Mouse (Mus musculus) limb, embryonic 14.5 days (tissue): ENCODE results near the gene Tsc1. TPM values are rescaled to one million over a fixed set of nuclear protein-coding genes. Genes with fewer than 3 reads are reported as not detected.

Experiments
- ATAC-seq: fragments of 200-750 bp; cut with Nextera tagmentation; 2 replicates; pipeline ENCODE4 v1.8.0; 2017; ENCODE audit warnings: low read depth, moderate number of reproducible peaks, moderate TSS enrichment; ENCODE audit not compliant: low FRiP score
- DNase-seq: peaks from one replicate; pipeline ENCODE4 v3.0.0-alpha.2; 2015; ENCODE audit warnings: low spot score
- H3K27ac ChIP-seq: fragments of 300-500 bp; sonication (generic); replicated peaks from 2 replicates; pipeline ENCODE4 v1.5.1; 2014; ENCODE audit warnings: low read depth, mild to moderate bottlenecking, low read length, moderate library complexity, mixed read lengths
- H3K27me3 ChIP-seq: fragments of 300-500 bp; sonication (generic); 2 replicates; pipeline ENCODE4 v1.6.1; 2014; ENCODE audit warnings: low read length, mixed read lengths; ENCODE audit not compliant: control insufficient read depth, insufficient read depth
- H3K36me3 ChIP-seq: fragments of 300-500 bp; sonication (generic); 2 replicates; pipeline ENCODE4 v1.6.1; 2014; ENCODE audit warnings: mild to moderate bottlenecking, low read length, moderate library complexity, mixed read lengths; ENCODE audit not compliant: control insufficient read depth, insufficient read depth
- H3K4me1 ChIP-seq: fragments of 300-500 bp; sonication (generic); 2 replicates; pipeline ENCODE4 v1.6.1; 2014; ENCODE audit warnings: antibody characterized with exemption, low read length, mixed read lengths; ENCODE audit not compliant: control insufficient read depth, insufficient read depth
- H3K4me2 ChIP-seq: fragments of 300-500 bp; sonication (generic); replicated peaks from 2 replicates; pipeline ENCODE4 v1.6.1; 2014; ENCODE audit warnings: low read depth, mild to moderate bottlenecking, low read length, moderate library complexity; ENCODE audit not compliant: severe bottlenecking
- H3K4me3 ChIP-seq: fragments of 300-500 bp; sonication (generic); replicated peaks from 2 replicates; pipeline ENCODE4 v1.5.1; 2014; ENCODE audit warnings: low read length
- H3K9ac ChIP-seq: fragments of 300-500 bp; sonication (generic); 2 replicates; pipeline ENCODE4 v1.6.1; 2014; ENCODE audit warnings: mild to moderate bottlenecking, low read depth, low read length, moderate library complexity; ENCODE audit not compliant: severe bottlenecking
- H3K9me3 ChIP-seq: fragments of 300-500 bp; sonication (generic); 2 replicates; pipeline ENCODE4 v1.6.1; 2016; ENCODE audit warnings: low read length; ENCODE audit not compliant: control insufficient read depth
- POLR2A ChIP-seq: fragments of 200-500 bp; IDR thresholded peaks from 2 replicates; pipeline ENCODE4 v1.8.0; 2012; ENCODE audit warnings: inconsistent platforms, mild to moderate bottlenecking, moderate library complexity, borderline replicate concordance; ENCODE audit not compliant: insufficient read depth, insufficient read length; ENCODE audit errors: extremely low read depth
- WGBS: fragments of 180-500 bp; shearing (Covaris S2); extraction: QIAGEN DNeasy Blood & Tissue Kit; methylation state at CpG from one replicate; pipeline ENCODE4 v1.1.7; 2014; 5-methylcytosine and 5-hydroxymethylcytosine counted together
- polyA plus RNA-seq, 2 experiments: library from polyadenylated mRNA; depleted of rRNA in 1 of 2; stranded (reverse) in 1 of 2; unstranded in 1 of 2; fragments of >200 nt; fragmentation: Nextera tagmentation in 1 of 2; extraction: Ambion mirVana in 1 of 2; gene quantifications; 2 replicates each; pipeline versions ENCODE4 v1.2.1 to v1.2.3; 2012 to 2014

The Tsc1 gene
- polyA plus RNA-seq, 2 experiments, result 15.7 to 18.5 TPM

DNA sequence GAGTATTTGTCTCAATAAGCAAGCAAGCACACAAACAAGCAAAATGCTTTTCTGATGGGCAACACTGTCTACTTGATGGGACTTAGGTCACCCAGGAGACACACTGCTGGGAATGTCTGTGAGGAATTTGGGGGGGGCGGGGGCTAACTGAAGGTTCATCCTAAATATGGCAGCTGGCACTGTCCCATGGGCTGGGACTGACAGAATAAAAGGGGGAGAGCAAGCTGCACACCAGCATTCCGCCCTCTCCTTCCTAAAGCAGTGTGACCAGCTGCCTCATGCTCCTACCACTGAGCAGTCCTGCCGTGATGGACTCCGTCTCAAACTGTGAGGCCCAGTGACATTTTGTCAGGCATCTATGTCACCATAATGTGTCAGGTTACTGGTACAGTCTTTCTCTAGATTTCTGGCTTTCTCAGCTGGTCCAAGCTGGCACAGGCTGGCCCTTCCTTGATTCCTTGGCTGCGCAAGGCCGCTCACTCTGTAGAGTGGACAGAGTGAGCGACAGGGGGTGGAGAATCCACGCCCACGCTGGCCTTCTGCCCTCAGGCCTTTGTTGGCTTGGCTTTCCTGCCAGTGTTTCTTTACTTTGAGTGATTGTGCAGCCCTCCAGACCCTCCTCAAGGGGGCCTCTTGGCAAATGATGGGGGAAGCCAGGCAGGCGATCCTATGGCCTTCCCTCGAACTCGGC lies 30.2 kb upstream of the Tsc1 start:
- ATAC-seq, result no peak
- Histone ChIP-seq H3K9ac (no peak overlapping the region), H3K36me3 (no peaks in the 10 kb centered on the region), H3K4me3 (no peak overlapping the region), H3K9me3 (no peaks in the 10 kb centered on the region), H3K4me2 (no peak overlapping the region), H3K4me1 (no peaks in the 10 kb centered on the region), H3K27ac (no peak overlapping the region), H3K27me3 (no peaks in the 10 kb centered on the region)
- 79% methylated on average over 12 of the region's 12 CpGs for whole genome bisulfite sequencing
- DNase-seq, result no peak
- no peak for TF ChIP-seq POLR2A

DNA sequence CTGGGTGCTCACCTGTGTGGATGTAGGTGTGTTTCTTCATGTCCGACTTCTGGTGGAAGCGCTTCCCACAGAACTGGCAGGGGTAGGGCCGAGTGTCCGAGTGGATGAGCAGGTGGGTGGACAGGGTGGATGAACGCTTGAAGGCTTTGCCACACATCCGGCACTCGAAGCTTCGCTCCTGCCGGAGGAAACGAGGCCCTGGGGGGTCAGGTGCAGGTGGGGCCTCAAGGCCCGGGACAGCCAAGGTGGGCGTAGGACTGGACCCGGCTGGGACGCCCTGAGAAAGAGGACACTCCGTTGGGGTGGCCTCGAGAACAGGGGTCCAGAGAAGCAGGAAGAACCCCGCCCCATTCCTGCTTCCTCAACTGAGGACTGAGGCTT lies 29.6 kb upstream of the Tsc1 start:
- 81% methylated on average over 17 of the region's 17 CpGs for WGBS

DNA sequence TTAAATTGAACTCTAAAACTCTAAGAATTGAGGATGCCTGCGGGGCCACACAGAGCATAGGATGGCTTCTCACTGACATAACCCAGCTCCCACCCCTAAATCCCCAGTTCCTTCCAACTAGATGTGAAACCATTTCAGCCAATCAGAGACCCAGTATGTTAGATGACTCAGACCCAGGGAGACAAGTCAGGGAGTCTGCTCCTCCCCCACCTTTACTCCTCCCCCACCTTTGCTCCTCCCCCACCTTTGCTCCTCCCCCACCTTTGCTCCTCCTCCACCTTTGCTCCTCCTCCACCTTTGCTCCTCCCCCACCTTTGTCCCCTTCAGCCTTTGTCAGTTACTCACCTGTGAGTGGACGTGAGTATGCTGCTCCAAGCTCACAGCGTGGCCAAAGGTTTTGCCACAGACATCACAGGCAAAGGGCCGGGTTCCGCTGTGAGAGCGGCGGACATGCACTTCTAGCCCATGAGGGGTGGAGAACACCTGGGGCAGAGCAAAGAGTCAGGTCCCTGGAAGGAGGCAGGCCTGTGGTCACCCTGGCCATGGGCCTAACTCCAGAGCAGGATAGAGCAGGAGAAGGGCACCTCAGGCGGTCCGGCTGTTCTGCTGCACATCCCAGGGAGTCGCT lies 28.5 kb upstream of the Tsc1 start:
- no peaks in the 10 kb centered on the region for H3K4me1 ChIP-seq
- H3K9me3 ChIP-seq, result no peaks in the 10 kb centered on the region
- no peaks in the 10 kb centered on the region for H3K27me3 ChIP-seq
- no peak overlapping the region for H3K4me2 ChIP-seq
- H3K27ac ChIP-seq, result no peak overlapping the region
- 63% methylated on average over 10 of the region's 10 CpGs for WGBS
- H3K36me3 ChIP-seq, result no peaks in the 10 kb centered on the region
- H3K9ac ChIP-seq, result no peak overlapping the region
- no peak for TF ChIP-seq POLR2A
- ATAC-seq (no peak), DNase-seq (no peak)
- H3K4me3 ChIP-seq, result no peak overlapping the region

More for the DNA sequence above, 29.6 kb upstream of the Tsc1 start:
- H3K27me3 ChIP-seq, result no peaks in the 10 kb centered on the region
- TF ChIP-seq POLR2A, result no peak
- no peak overlapping the region for H3K9ac ChIP-seq
- no peak for DNase-seq
- H3K4me1 ChIP-seq, result no peaks in the 10 kb centered on the region
- no peak for ATAC-seq
- H3K4me3 ChIP-seq, result no peak overlapping the region
- no peaks in the 10 kb centered on the region for H3K9me3 ChIP-seq
- H3K27ac ChIP-seq, result no peak overlapping the region
- no peaks in the 10 kb centered on the region for H3K36me3 ChIP-seq
- no peak overlapping the region for H3K4me2 ChIP-seq

DNA sequence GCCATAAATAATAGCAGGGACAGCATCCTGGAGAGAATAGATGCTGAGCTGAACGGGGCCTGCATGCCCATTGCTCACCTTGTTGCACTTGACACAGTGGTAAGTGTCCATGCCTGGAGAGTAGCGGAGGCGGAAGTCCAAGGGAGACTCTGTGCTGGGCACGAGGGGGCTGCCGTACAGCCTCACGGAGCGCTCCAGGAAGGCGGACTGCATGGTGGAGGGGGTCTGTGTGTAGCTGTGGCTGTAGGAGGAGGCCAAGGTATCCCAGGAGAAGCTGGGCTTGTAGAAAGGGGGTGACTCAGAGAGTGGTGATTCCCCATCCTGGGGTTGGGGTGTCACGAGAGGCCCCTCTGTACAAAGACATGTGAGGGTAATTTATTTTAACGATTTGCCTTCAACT lies 27.4 kb upstream of the Tsc1 start:
- H3K4me3 ChIP-seq, result no peak overlapping the region
- no peak overlapping the region for H3K9ac ChIP-seq
- no peaks in the 10 kb centered on the region for H3K27me3 ChIP-seq
- no peak for DNase-seq
- H3K36me3 ChIP-seq, result no peaks in the 10 kb centered on the region
- TF ChIP-seq POLR2A, result no peak
- H3K9me3 ChIP-seq, result no peaks in the 10 kb centered on the region
- no peaks in the 10 kb centered on the region for H3K4me1 ChIP-seq
- no peak overlapping the region for H3K4me2 ChIP-seq
- whole genome bisulfite sequencing, result 82% methylated on average over 10 of the region's 10 CpGs
- no peak overlapping the region for H3K27ac ChIP-seq
- no peak for ATAC-seq

DNA sequence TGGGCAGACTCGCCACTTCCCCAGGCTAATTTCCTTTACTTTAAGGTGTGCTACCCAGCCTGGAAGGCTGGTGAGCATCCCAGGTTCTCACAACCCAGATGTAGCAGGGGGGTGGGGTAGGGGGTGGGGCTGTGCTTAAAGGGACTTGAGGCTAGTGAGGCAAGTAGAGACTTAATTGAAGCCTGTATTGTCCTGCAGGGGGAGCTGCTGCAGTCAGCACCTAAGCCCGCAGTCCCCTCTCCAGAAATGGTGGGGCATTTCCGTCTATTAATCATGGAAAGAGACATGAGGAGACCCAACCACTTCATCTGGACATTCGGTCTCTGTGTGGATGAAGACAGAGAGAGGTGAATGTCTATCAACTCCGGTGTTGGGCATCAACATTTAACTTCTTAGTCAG lies 24.7 kb upstream of the Tsc1 start:
- Histone ChIP-seq H3K27ac (no peak overlapping the region), H3K4me1 (no peaks in the 10 kb centered on the region), H3K4me2 (no peak overlapping the region), H3K4me3 (no peak overlapping the region), H3K9ac (no peak overlapping the region), H3K9me3 (no peaks in the 10 kb centered on the region), H3K27me3 (peaks cover 9% of the 10 kb centered on the region; the same call in 1 of the 2 replicates), H3K36me3 (no peaks in the 10 kb centered on the region)
- WGBS, result 36% methylated on average over 5 of the region's 5 CpGs
- no peak for TF ChIP-seq POLR2A
- no peak for DNase-seq
- no peak for ATAC-seq
